Mouse (Mus musculus): ENCODE results near the gene Cap2.

DNA sequence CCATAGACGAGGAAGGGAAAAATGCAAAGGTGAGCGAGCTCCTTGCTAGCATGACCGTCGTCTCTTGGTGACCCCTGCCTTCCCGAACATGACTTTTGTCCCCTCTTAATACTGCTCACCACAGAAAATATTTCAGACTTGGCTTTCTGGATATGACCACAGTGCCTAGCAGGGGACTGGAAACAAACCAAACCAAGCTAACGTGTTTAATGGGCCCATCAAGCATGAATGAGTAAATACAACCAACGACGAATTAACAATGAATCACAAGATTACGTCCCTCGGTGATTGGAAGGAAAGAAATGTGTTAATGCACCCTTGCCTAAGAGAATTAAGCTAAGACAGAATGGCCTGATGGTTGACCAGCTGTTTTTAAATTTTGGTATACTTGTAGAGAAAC is 13.9 kb downstream of the Cap2 start:
- TF ChIP-seq MYOG (IDR thresholded peaks at IDR 0.05; ENCODE audit: control insufficient read depth, extremely low read depth, insufficient read length) (no peak), CTCF (IDR thresholded peaks at IDR 0.05; ENCODE audit: control insufficient read depth, insufficient read depth, insufficient read length) (no peak), MAX (IDR thresholded peaks at IDR 0.05) (no peak)

Data from C2C12 (cell line).